Mouse (Mus musculus) gonadal fat pad, adult 2 months (tissue): Measurements from ENCODE around the gene Cuedc2. TPM values are rescaled to one million over a fixed set of nuclear protein-coding genes. Genes with fewer than 3 reads are reported as not detected.

ENCODE experiments used
- DNase-seq: peaks from one replicate; pipeline ENCODE4 v3.0.0-alpha.2; 2012; ENCODE audit warnings: low read depth
- polyA plus RNA-seq: library from polyadenylated mRNA; depleted of rRNA; stranded (reverse); fragments of >200 nt; gene quantifications from 2 replicates; pipeline ENCODE4 v1.2.3, GENCODE M21; 2012

The Cuedc2 gene
- polyA plus RNA-seq, 1 experiment: 81.1 TPM

GRCm38 (mm10) chr19:46306751-46307289 lies 31.7 kb downstream of the Cuedc2 start:
- DNase-seq: no peak

GRCm38 (mm10) chr19:46306268-46306610 lies 32.3 kb downstream of the Cuedc2 start:
- DNase-seq: no peak

GRCm38 (mm10) chr19:46305432-46306267 lies 32.9 kb downstream of the Cuedc2 start:
- no peak for DNase-seq

GRCm38 (mm10) chr19:46304908-46305333 lies 33.6 kb downstream of the Cuedc2 start:
- no peak for DNase-seq

- DNase-seq: no peak
Measured at GRCm38 (mm10) chr19:46304216-46304841, 34.2 kb downstream of the Cuedc2 start, which contains the start of gene Nfkb2. Nfkb2 (plus strand) TSS chr19:46304320.

GRCm38 (mm10) chr19:46303251-46304215 lies 35.0 kb downstream of the Cuedc2 start:
- no peak for DNase-seq

- DNase-seq: no peak
Measured at GRCm38 (mm10) chr19:46302551-46302950, 36.0 kb downstream of the Cuedc2 start.

- DNase-seq: no peak
Measured at GRCm38 (mm10) chr19:46300294-46301045, 38.0 kb downstream of the Cuedc2 start.

- DNase-seq: no peak
Measured at GRCm38 (mm10) chr19:46296938-46297337, 41.6 kb downstream of the Cuedc2 start.

- DNase-seq: no peak
Measured at GRCm38 (mm10) chr19:46290535-46291105, 47.9 kb downstream of the Cuedc2 start.

GRCm38 (mm10) chr19:46287566-46287965 lies 50.9 kb downstream of the Cuedc2 start:
- DNase-seq: no peak

- DNase-seq: no peak
Measured at GRCm38 (mm10) chr19:46286926-46287325, 51.6 kb downstream of the Cuedc2 start.

- DNase-seq: no peak
Measured at GRCm38 (mm10) chr19:46286047-46286446, 52.5 kb downstream of the Cuedc2 start.

GRCm38 (mm10) chr19:46285631-46286030 lies 52.9 kb downstream of the Cuedc2 start:
- no peak for DNase-seq

- DNase-seq: no peak
Measured at GRCm38 (mm10) chr19:46284686-46285085, 53.8 kb downstream of the Cuedc2 start.

GRCm38 (mm10) chr19:46282081-46282849 lies 56.2 kb downstream of the Cuedc2 start:
- no peak for DNase-seq
